Mouse (Mus musculus): ENCODE results near the gene Etl4. TPM values are rescaled to one million over a fixed set of nuclear protein-coding genes. Genes with fewer than 3 reads are reported as not detected.
"Not testable (repeated sequence)": the region's sequence is repeated elsewhere in the genome, so short reads cannot be mapped to it uniquely, and the experiment has no call there.

The Etl4 gene
- polyA plus RNA-seq, 1 experiment from 2014 or later, result 12.3 TPM

DNA sequence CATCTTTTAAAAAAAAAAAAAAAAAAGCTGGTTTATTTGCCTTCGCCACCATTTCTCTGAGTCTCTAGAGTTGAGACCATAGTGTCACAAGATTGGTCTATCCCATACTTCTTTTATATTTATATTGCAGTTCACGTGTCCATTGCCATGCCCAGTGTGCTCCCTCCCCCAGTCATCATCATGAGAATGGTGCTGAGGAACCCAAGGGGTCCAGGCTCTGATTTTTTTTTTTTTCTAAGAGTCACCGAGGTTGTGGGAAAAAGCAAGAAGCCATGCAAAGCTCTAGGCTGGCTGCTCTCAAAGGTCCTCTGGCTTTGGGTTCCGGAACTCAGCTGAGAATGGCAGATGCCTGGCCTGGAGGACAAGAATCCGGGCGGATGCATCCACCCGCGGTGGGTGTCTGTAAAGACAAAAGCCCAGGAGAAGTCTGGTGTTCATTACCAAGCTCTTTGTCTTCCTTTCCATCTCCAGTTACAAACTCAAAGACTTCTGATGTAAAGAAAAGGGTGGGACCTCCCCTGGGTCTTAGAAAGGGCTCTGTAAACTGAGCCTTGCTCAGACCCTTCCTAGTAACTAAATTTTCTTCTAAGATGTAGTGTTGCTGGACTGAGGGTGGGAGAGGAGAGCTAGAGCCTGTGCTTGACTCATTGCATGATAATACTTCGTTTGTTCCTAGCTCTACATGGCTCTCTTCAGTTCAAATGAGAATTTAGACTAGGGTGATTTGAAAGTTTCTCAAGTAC is 745.2 kb downstream of the Etl4 start:
- no peak overlapping the region for H3K4me3 ChIP-seq
- no peak overlapping the region for H3K27ac ChIP-seq (ENCODE audit: poor library complexity, severe bottlenecking)
- no peak overlapping the region for H3K9ac ChIP-seq
- ATAC-seq (ENCODE audit: insufficient number of reproducible peaks, low FRiP score), result no peak
- H3K4me2 ChIP-seq, result no peak overlapping the region
- WGBS, result 59% methylated on average over 9 of the region's 9 CpGs
- H3K27me3 ChIP-seq (replicated peaks), result no peaks in the 10 kb centered on the region
- H3K36me3 ChIP-seq, result no peaks in the 10 kb centered on the region
- H3K4me1 ChIP-seq (replicated peaks), result peaks cover 22% of the 10 kb centered on the region
- no peaks in the 10 kb centered on the region for H3K9me3 ChIP-seq (replicated peaks)

DNA sequence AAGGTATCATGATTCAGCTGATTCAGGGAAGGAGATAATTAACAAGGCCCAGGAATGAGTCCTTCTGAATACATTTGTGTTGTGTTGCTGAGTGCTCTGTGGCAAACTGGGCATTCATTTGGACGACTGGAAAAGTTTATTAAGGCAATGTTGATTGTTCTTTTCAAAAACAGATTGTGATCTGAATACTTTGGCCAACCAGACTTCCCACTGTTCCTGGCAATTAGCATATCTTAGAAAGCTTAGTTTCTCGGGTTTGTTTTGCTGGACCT is 745.7 kb downstream of the Etl4 start:
- ATAC-seq (ENCODE audit: insufficient number of reproducible peaks, low FRiP score), result no peak
- 41% methylated on average over 2 of the region's 2 CpGs for WGBS
- H3K36me3 ChIP-seq, result no peaks in the 10 kb centered on the region
- H3K27me3 ChIP-seq (replicated peaks), result no peaks in the 10 kb centered on the region
- no peak overlapping the region for H3K27ac ChIP-seq (ENCODE audit: poor library complexity, severe bottlenecking)
- no peaks in the 10 kb centered on the region for H3K9me3 ChIP-seq (replicated peaks)
- H3K4me2 ChIP-seq, result no peak overlapping the region
- H3K4me1 ChIP-seq (replicated peaks), result peaks cover 17% of the 10 kb centered on the region
- H3K4me3 ChIP-seq, result no peak overlapping the region
- H3K9ac ChIP-seq, result no peak overlapping the region

DNA sequence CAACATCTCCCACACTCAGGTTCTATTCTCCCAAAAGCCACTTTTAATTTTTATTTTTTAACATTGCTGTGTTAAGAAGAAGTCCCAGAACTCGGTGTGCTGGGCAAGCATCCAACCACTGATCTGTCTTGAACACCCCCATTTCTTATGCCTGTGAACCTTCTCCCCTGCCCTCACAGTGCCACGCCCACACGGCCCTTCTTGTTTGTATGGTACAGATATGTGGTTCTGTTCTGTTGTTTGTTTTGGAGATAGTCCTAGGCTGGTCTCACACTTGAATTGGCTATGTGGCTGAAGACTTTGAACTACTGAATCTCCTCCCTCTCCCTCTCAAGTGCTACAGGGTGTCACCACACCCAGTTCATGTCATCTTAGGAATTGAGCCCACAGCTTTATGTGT is 748.3 kb downstream of the Etl4 start:
- H3K4me1 ChIP-seq (replicated peaks), result peaks cover 16% of the 10 kb centered on the region
- ATAC-seq (ENCODE audit: insufficient number of reproducible peaks, low FRiP score), result no peak
- H3K27me3 ChIP-seq (replicated peaks), result no peaks in the 10 kb centered on the region
- H3K4me3 ChIP-seq, result no peak overlapping the region
- peaks cover 2% of the 10 kb centered on the region; the same call in 1 of the 2 replicates for H3K36me3 ChIP-seq
- 51% methylated on average over 3 of the region's 3 CpGs for WGBS
- H3K27ac ChIP-seq (ENCODE audit: poor library complexity, severe bottlenecking), result no peak overlapping the region
- no peaks in the 10 kb centered on the region for H3K9me3 ChIP-seq (replicated peaks)
- no peak overlapping the region for H3K4me2 ChIP-seq
- no peak overlapping the region for H3K9ac ChIP-seq

DNA sequence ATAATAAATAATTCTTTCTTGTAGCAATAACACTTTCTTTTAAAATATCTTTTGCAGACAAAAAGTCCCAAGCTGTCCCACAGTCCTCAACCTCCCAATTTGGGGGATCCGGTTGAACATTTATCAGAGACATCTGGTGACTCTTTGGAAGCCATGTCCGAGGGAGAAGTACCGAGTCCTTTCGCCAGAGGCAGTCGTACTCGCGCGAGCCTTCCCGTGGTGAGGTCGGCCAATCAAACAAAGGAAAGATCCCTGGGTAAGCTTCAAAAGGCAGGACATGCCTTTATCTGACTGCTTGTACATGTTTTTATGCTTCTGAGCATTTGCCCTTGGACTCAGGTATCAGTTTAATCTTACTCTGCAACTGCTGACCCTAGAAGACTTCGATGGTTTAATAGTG is 752.3 kb downstream of the Etl4 start:
- no peak overlapping the region for H3K9ac ChIP-seq
- H3K4me3 ChIP-seq, result no peak overlapping the region
- no peak overlapping the region for H3K4me2 ChIP-seq
- WGBS, result 90% methylated on average over 11 of the region's 11 CpGs
- H3K27me3 ChIP-seq (replicated peaks), result no peaks in the 10 kb centered on the region
- peaks cover 18% of the 10 kb centered on the region for H3K4me1 ChIP-seq (replicated peaks)
- H3K36me3 ChIP-seq, result peaks cover 2% of the 10 kb centered on the region; the same call in 1 of the 2 replicates
- no peaks in the 10 kb centered on the region for H3K9me3 ChIP-seq (replicated peaks)
- no peak for ATAC-seq (ENCODE audit: insufficient number of reproducible peaks, low FRiP score)
- H3K27ac ChIP-seq (ENCODE audit: poor library complexity, severe bottlenecking), result no peak overlapping the region

DNA sequence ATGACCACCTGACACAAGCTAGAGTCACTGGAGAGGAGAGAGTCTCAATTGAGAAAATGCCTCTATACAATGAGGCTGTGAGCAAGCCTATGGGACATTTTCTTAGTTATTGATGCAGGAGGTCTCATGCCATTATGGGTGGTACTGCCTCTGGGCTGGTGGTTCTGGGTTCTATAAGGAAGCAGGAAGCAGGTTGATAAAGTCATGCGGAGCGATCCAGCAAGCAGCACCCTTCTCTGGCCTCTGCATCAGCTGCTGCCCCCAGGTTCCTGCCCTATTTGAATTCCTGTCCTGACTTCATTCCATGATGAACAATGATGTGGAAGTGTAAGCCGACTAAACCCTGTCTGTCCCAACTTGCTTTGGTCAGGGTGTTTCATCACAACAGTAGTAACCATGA is 753.1 kb downstream of the Etl4 start:
- H3K27ac ChIP-seq (ENCODE audit: poor library complexity, severe bottlenecking), result no peak overlapping the region
- no peak overlapping the region for H3K4me2 ChIP-seq
- H3K36me3 ChIP-seq, result peaks cover 2% of the 10 kb centered on the region; the same call in 1 of the 2 replicates
- peaks cover 18% of the 10 kb centered on the region for H3K4me1 ChIP-seq (replicated peaks)
- H3K9ac ChIP-seq, result no peak overlapping the region
- H3K27me3 ChIP-seq (replicated peaks), result no peaks in the 10 kb centered on the region
- WGBS, result 78% methylated on average over 3 of the region's 3 CpGs
- H3K9me3 ChIP-seq (replicated peaks), result no peaks in the 10 kb centered on the region
- no peak overlapping the region for H3K4me3 ChIP-seq
- ATAC-seq (ENCODE audit: insufficient number of reproducible peaks, low FRiP score), result no peak

DNA sequence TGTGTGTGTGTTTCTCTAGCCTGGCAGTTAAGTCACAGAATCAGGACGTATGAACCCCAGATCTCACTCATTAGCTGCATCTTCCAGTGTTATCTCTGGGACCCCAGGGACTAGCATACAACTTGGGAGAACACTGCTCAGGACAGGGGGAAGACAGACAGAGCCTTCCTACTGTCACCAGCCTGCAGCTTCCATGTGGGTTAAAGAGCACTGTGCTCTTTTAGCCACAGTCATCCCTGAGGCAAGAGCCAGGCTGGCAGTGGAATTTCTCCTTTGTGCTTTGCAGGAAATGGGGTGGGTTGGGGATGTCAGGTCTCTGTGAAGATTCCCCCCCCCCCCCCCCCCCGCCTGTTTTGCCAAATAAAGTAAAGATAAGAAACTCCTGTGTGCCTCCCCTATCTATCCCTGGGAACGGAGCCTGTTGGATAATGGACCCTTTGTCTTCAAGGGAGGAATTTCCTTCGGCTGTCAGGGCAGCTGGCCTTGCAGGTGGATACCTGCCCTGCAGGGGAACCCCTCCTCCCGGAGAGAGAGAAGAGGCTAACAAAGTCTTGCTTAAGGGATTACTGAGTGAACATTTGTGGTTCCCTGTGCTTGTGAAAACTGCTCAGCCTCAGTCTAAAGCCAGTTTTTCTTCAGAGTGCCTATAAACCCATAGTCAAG is 755.9 kb downstream of the Etl4 start:
- ATAC-seq (ENCODE audit: insufficient number of reproducible peaks, low FRiP score), result no peak
- Histone ChIP-seq H3K4me2 (no peak overlapping the region), H3K9me3 (replicated peaks) (no peaks in the 10 kb centered on the region), H3K4me3 (no peak overlapping the region), H3K27me3 (replicated peaks) (no peaks in the 10 kb centered on the region), H3K27ac (ENCODE audit: poor library complexity, severe bottlenecking) (no peak overlapping the region), H3K36me3 (peaks cover 2% of the 10 kb centered on the region; the same call in 1 of the 2 replicates), H3K4me1 (replicated peaks) (peaks cover 13% of the 10 kb centered on the region), H3K9ac (no peak overlapping the region)
- 15% methylated on average over 5 of the region's 5 CpGs for WGBS

DNA sequence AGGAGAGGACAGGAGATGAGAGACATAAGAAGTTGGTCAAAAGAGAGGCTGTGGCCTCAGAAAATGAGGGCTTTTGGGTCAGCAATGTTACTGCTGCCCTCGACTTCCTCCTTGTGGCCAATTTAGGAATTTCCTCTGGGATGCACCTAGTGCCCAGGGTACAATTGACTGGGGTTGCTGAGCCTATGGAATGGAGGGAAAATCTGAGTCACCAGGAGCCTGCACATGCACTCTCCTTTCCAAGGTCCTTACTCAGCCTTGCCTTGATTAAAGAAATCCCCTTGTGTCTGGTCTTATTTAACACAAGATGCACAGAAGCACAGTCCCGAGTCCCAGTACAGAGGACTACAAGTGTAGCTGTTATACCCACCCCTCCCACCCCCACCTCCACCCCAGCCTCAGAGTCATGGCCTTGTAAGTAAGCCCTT is 756.5 kb downstream of the Etl4 start:
- no peak overlapping the region for H3K4me3 ChIP-seq
- H3K27me3 ChIP-seq (replicated peaks), result no peaks in the 10 kb centered on the region
- peaks cover 2% of the 10 kb centered on the region; the same call in 1 of the 2 replicates for H3K36me3 ChIP-seq
- H3K4me1 ChIP-seq (replicated peaks), result peaks cover 13% of the 10 kb centered on the region
- 43% methylated on average over 2 of the region's 2 CpGs for WGBS
- ATAC-seq (ENCODE audit: insufficient number of reproducible peaks, low FRiP score), result peak; percentile 77
- H3K9me3 ChIP-seq (replicated peaks), result no peaks in the 10 kb centered on the region
- no peak overlapping the region for H3K9ac ChIP-seq
- H3K4me2 ChIP-seq, result no peak overlapping the region
- H3K27ac ChIP-seq (ENCODE audit: poor library complexity, severe bottlenecking), result 0 out of 2 replicates have a peak overlapping the region, but pooled peaks have one; percentile 22

DNA sequence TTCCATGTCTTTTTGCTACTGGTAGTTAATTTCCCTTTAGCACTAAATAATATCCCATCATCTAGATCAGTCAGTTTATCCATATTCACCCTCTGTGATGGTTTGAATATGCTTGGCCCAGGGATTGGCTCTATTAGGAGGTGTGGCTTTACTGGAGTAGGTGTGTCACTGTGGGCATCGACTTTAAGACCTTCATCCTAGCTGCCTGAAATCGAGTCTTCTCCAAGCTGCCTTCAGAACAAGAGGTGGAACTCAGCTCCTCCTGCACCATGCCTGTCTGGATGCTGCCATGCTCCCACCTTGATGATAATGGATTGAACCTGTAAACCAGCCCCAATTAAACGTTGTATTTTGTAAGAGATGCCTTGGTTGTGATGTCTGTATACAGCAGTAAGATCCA is 758.3 kb downstream of the Etl4 start:
- 76% methylated on average over 3 of the region's 3 CpGs for WGBS
- Histone ChIP-seq H3K27me3 (replicated peaks) (no peaks in the 10 kb centered on the region), H3K9me3 (replicated peaks) (no peaks in the 10 kb centered on the region), H3K4me1 (replicated peaks) (peaks cover 13% of the 10 kb centered on the region), H3K4me2 (no peak overlapping the region), H3K36me3 (no peaks in the 10 kb centered on the region), H3K9ac (no peak overlapping the region), H3K4me3 (no peak overlapping the region), H3K27ac (ENCODE audit: poor library complexity, severe bottlenecking) (no peak overlapping the region)
- no peak for ATAC-seq (ENCODE audit: insufficient number of reproducible peaks, low FRiP score)

DNA sequence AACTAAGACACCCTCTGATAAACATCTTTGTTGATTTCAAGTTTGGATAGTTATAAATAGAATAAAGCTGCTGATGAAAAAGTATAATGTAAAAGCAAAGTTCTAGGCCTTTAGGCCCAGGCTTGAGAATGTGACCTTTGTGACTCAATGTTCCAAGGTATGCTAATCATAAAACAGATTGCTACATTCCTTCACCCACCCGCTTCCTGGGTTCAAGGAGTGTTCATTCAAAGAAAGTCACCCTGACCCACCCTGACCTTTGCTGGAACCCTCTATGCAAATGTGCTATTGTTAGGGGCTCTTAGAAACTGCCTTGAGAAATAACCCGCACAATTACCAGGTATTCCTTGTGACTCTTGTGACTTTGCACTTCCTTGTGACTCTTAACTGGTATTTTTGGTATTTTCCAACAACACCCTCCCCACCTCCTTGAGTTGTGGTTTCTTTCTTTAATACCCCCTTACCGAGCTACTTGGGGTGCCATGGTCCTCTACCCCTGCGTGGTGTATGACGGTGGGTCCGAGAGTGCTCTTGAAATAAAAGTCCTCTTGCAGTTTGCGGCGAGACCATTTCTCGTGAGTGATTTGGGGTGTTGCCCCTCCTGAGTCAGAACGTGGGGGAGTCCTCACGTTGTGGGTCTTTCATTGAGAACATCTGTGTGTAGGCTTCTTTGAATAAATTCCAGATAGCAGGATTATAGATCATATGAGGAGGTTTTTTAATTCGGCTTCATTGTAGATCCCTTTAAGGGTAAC is 758.9 kb downstream of the Etl4 start:
- H3K9me3 ChIP-seq (replicated peaks); H3K9ac ChIP-seq; H3K4me3 ChIP-seq; H3K27ac ChIP-seq (ENCODE audit: poor library complexity, severe bottlenecking); ATAC-seq (ENCODE audit: insufficient number of reproducible peaks, low FRiP score); H3K4me2 ChIP-seq; H3K27me3 ChIP-seq (replicated peaks); H3K36me3 ChIP-seq: not testable (repeated sequence)
- H3K4me1 ChIP-seq (replicated peaks), result peaks cover 13% of the 10 kb centered on the region
- WGBS, result 83% methylated on average over 12 of the region's 12 CpGs

DNA sequence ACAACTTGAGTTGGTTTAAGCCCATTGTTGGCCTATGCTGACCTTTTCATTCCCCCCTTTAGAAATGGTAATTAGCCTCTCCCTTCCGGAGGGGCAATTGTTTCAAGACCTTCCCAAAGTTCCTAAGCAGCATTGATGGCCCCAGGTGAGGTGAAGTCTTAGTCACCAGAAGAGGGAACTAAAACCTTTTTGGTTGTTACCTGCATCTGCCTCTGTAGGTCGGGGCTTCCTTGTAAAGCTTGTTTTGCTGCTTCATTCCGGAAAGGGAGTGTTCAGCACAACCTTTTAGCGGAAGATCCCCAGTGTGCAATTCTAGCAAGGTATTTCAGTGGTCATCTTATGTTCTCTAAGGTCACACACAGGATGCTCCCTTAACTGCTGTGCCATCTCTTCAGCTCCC is 759.8 kb downstream of the Etl4 start:
- peaks cover 13% of the 10 kb centered on the region for H3K4me1 ChIP-seq (replicated peaks)
- H3K4me2 ChIP-seq, result no peak overlapping the region
- H3K4me3 ChIP-seq, result no peak overlapping the region
- WGBS, result 79% methylated on average over 4 of the region's 4 CpGs
- no peaks in the 10 kb centered on the region for H3K36me3 ChIP-seq
- no peak overlapping the region for H3K27ac ChIP-seq (ENCODE audit: poor library complexity, severe bottlenecking)
- H3K9ac ChIP-seq, result no peak overlapping the region
- no peaks in the 10 kb centered on the region for H3K9me3 ChIP-seq (replicated peaks)
- ATAC-seq (ENCODE audit: insufficient number of reproducible peaks, low FRiP score), result no peak
- H3K27me3 ChIP-seq (replicated peaks), result no peaks in the 10 kb centered on the region

DNA sequence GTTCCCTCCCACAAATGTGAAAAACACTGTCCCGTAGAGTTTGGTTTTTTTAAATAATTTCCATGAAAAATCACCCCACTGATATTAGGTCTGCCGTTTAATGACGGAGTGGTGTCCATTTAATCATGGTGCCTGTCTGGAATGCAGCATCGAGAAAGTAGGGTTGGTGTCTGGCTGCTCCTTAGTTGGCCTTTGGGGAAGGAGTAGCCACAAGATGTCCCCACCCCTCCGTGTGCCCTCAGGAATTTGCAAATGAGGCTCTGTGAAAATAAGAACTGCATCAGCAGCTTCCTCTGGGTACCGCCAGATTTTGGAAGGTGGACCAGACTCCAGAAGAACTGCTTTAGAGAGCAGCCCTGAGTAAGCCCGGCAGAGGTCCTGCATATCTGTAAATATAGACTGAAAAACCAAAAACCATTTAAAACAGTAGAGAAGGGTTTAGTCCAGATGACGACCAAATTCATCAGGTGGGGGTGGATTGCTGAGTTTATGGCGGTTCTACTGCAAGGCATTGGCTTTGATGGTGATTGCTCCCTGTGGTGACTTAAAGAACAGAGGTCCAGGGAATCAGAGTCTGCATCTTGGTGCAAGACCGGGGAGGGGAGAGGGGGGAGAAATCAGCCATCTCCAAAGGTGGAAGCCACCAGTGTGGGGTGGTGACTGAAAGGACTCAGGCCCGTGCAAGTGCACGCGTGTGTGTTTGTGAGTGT is 762.1 kb downstream of the Etl4 start:
- no peaks in the 10 kb centered on the region for H3K4me1 ChIP-seq (replicated peaks)
- no peaks in the 10 kb centered on the region for H3K36me3 ChIP-seq
- no peak overlapping the region for H3K4me2 ChIP-seq
- WGBS, result 57% methylated on average over 13 of the region's 13 CpGs
- no peak overlapping the region for H3K27ac ChIP-seq (ENCODE audit: poor library complexity, severe bottlenecking)
- no peak overlapping the region for H3K4me3 ChIP-seq
- H3K9ac ChIP-seq, result no peak overlapping the region
- ATAC-seq (ENCODE audit: insufficient number of reproducible peaks, low FRiP score), result no peak
- H3K9me3 ChIP-seq (replicated peaks), result no peaks in the 10 kb centered on the region
- H3K27me3 ChIP-seq (replicated peaks), result no peaks in the 10 kb centered on the region

Data from heart, embryonic 12.5 days (tissue).